Mouse (Mus musculus) megakaryocyte, embryonic 14.5 days (primary cell): ENCODE measurements around the gene Cyp2d10.

Experiments used
- FLI1 ChIP-seq: IDR thresholded peaks from 2 replicates; pipeline ENCODE4 v1.6.1; 2012; ENCODE audit warnings: low read length, inconsistent platforms, mixed read lengths
- GATA1 ChIP-seq: IDR thresholded peaks from 3 replicates; pipeline ENCODE4 v1.6.1; 2012; ENCODE audit warnings: mixed read lengths, low read length, inconsistent platforms, borderline replicate concordance

- TF ChIP-seq FLI1 (no peak), GATA1 (no peak)
These were observed 31.1 kb downstream of the Cyp2d10 start for GRCm38 (mm10) chr15:82375855-82376254.
